ENCODE assay signal across 9 mouse cellular contexts in the genomic region with DNA sequence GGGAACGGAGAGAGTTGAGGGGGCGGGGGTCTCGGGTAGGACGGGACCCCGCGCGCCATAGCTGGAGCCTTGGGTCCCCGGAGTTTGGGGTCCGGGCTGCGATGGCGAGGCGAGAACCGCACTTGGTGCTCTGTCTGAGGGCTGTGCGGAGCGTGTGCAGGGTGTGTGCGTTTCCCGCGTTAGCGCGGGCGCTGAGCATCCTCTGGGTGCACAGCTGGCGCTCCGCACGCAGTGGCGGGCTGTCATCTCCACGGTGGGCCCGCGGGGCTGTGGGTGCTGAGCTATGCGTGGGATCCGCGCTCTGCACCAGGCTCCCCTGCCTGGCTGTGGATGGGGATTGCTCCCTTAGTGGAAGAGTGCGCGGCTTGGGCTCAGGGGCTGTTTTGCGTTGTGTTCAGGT. TPM values are rescaled to one million over a fixed set of nuclear protein-coding genes. Genes with fewer than 3 reads are reported as not detected.
DNase-seq lines count a peak whose midpoint lies in the region; ATAC-seq and TF ChIP-seq lines count a peak whose summit lies in the region.
"Had no signal": no experiment of that assay in that cellular context is flagged by ENCODE, and none has a peak within 500 bp of the region (broad histone marks: within the 10 kb centered on the region; RNA-seq: fewer than 3 reads in every experiment).

No protein-coding gene starts in this region.

- WGBS in neural tube, embryonic 11.5 days, result 2% methylated on average over 33 of the region's 34 CpGs
- 2% methylated on average over 32 of the region's 34 CpGs for WGBS in limb, embryonic 14.5 days
- WGBS in stomach, postnatal 0 days, result 2% methylated on average over 34 of the region's 34 CpGs

- no peak for TF ChIP-seq POLR2A in limb, embryonic 14.5 days (IDR thresholded peaks at IDR 0.05; ENCODE audit: borderline replicate concordance, extremely low read depth, insufficient read depth, insufficient read length)

- intact Hi-C loops in gastrocnemius, adult 2 months (cut with DNase I), result no loop called here

- no peak overlapping the region; the same call in 1 of the 2 replicates for H3K9ac ChIP-seq in neural tube, embryonic 11.5 days (ENCODE audit: low read length)
- peak overlapping the region; percentile 28; the same call in 1 of the 2 replicates for H3K9ac ChIP-seq in limb, embryonic 14.5 days (ENCODE audit: low read depth, low read length, severe bottlenecking)
- H3K9ac ChIP-seq in stomach, postnatal 0 days (ENCODE audit: low read length), result no peak overlapping the region

- peaks cover 72% of the 10 kb centered on the region for H3K27me3 ChIP-seq in neural tube, embryonic 11.5 days (ENCODE audit: control insufficient read depth, insufficient read depth, low read length)
- H3K27me3 ChIP-seq in limb, embryonic 14.5 days (ENCODE audit: control insufficient read depth, insufficient read depth, low read length), result peaks cover 58% of the 10 kb centered on the region
- H3K27me3 ChIP-seq in stomach, postnatal 0 days (ENCODE audit: control insufficient read depth, insufficient read depth, low read length), result peaks cover 17% of the 10 kb centered on the region

- no peak for TF ChIP-seq EP300 in stomach, postnatal 0 days (optimal IDR thresholded peaks at IDR 0.05)

- H3K36me3 ChIP-seq in neural tube, embryonic 11.5 days (ENCODE audit: control insufficient read depth, insufficient read depth, low read length), result no peaks in the 10 kb centered on the region
- H3K36me3 ChIP-seq in limb, embryonic 14.5 days (ENCODE audit: control insufficient read depth, insufficient read depth, low read length), result no peaks in the 10 kb centered on the region
- H3K36me3 ChIP-seq in stomach, postnatal 0 days (ENCODE audit: control insufficient read depth, insufficient read depth, low read length), result no peaks in the 10 kb centered on the region

- H3K4me1 ChIP-seq in neural tube, embryonic 11.5 days (ENCODE audit: control insufficient read depth, insufficient read depth, low read length), result 0 out of 2 replicates have a peak, but pooled peaks cover 3% of the 10 kb centered on the region
- H3K4me1 ChIP-seq in limb, embryonic 14.5 days (ENCODE audit: control insufficient read depth, insufficient read depth, low read length), result peaks cover 15% of the 10 kb centered on the region
- H3K4me1 ChIP-seq in stomach, postnatal 0 days (replicated peaks; ENCODE audit: control insufficient read depth, insufficient read depth), result no peaks in the 10 kb centered on the region

- peak overlapping the region; percentile 44 for H3K4me3 ChIP-seq in gastrocnemius, adult 2 months
- H3K4me3 ChIP-seq in neural tube, embryonic 11.5 days (ENCODE audit: low read depth, low read length), result peak overlapping the region; percentile 13; the same call in 1 of the 2 replicates
- peak overlapping the region; percentile 43 for H3K4me3 ChIP-seq in limb, embryonic 14.5 days (replicated peaks; ENCODE audit: low read length)
- peak overlapping the region; percentile 21 for H3K4me3 ChIP-seq in stomach, postnatal 0 days (ENCODE audit: low read depth, low read length)

- no peak for ATAC-seq in neural tube, embryonic 11.5 days (ENCODE audit: insufficient read depth, low FRiP score, low TSS enrichment)
- no peak for ATAC-seq in limb, embryonic 14.5 days (ENCODE audit: low FRiP score, low read depth)
- no peak for ATAC-seq in stomach, postnatal 0 days (ENCODE audit: low FRiP score, low TSS enrichment)

- DNase-seq in gastrocnemius, adult 2 months, result no peak
- DNase-seq in gastrocnemius, postnatal 4 days (ENCODE audit: low spot score in 2 of 2), result no peak
- no peak for DNase-seq in neural tube, embryonic 11.5 days (ENCODE audit: low spot score)
- no peak for DNase-seq in neural tube, embryonic 10.5 days (ENCODE audit: extremely low spot score, low spot score)
- DNase-seq in limb, embryonic 14.5 days (ENCODE audit: low spot score), result no peak
- DNase-seq in stomach, postnatal 0 days (ENCODE audit: low spot score), result no peak
- no peak for DNase-seq in layer of hippocampus, postnatal 10 days (ENCODE audit: low spot score in 2 of 2)
- no peak for DNase-seq in c-Kit-positive CD71-positive TER-119-positive erythroid progenitor cells, embryonic 14.5 days (ENCODE audit: low spot score)
- DNase-seq: lung, adult 2 months had no signal

- H3K9me3 ChIP-seq in neural tube, embryonic 11.5 days (ENCODE audit: control insufficient read depth, low read length), result no peaks in the 10 kb centered on the region
- no peaks in the 10 kb centered on the region for H3K9me3 ChIP-seq in limb, embryonic 14.5 days (ENCODE audit: control insufficient read depth, low read length)
- no peaks in the 10 kb centered on the region for H3K9me3 ChIP-seq in stomach, postnatal 0 days (ENCODE audit: control insufficient read depth, low read length)

- no peak overlapping the region for H3K27ac ChIP-seq in gastrocnemius, adult 2 months
- no peak overlapping the region for H3K27ac ChIP-seq in neural tube, embryonic 11.5 days (ENCODE audit: low read depth, low read length)
- H3K27ac ChIP-seq in limb, embryonic 14.5 days (replicated peaks; ENCODE audit: low read depth, low read length), result no peak overlapping the region
- no peak overlapping the region for H3K27ac ChIP-seq in stomach, postnatal 0 days (replicated peaks)

- peak overlapping the region; percentile 24 for H3K4me2 ChIP-seq in neural tube, embryonic 11.5 days (ENCODE audit: low read depth)
- peak overlapping the region; percentile 63 for H3K4me2 ChIP-seq in limb, embryonic 14.5 days (replicated peaks; ENCODE audit: low read depth, low read length, severe bottlenecking)
- peak overlapping the region; percentile 42 for H3K4me2 ChIP-seq in stomach, postnatal 0 days (replicated peaks; ENCODE audit: low read depth)

- no peak for TF ChIP-seq CTCF in gastrocnemius, adult 2 months (IDR thresholded peaks at IDR 0.05)
- TF ChIP-seq CTCF in stomach, postnatal 0 days (IDR thresholded peaks at IDR 0.05; ENCODE audit: low read depth), result no peak

RNA-seq across cellular contexts. Expression of a gene that starts 0.5 kb away (rescaled TPM):
- total RNA-seq in gastrocnemius, adult 2 months (2021), result under 1 TPM; 0.10 to 0.45 TPM
- total RNA-seq in gastrocnemius, postnatal 4 days (2021), result under 1 TPM in 1 of 2 experiments, not detected in 1; 0.34 TPM
- 0.17 TPM in 1 of 2 replicates, not detected in the other for polyA plus RNA-seq in neural tube, embryonic 11.5 days (2014; fragmentation: Nextera tagmentation; extraction: Ambion mirVana)
- 1.8 and 1.9 TPM in 2 replicates for polyA plus RNA-seq in limb, embryonic 14.5 days (2012; rRNA removed)
- 0.48 and 0.88 TPM in 2 replicates for polyA plus RNA-seq in limb, embryonic 14.5 days (2014; fragmentation: Nextera tagmentation; extraction: Ambion mirVana)
- polyA plus RNA-seq in stomach, postnatal 0 days (2015; fragmentation: Nextera tagmentation; extraction: Ambion mirVana), result 0.07 TPM in 2 replicates
- total RNA-seq in layer of hippocampus, postnatal 10 days (2021), result 1 to 10 TPM; 1.7 to 3.8 TPM

RNA-seq across cellular contexts. Expression of a gene that starts 8.5 kb away (rescaled TPM):
- total RNA-seq in gastrocnemius, adult 2 months (2021), result 10 to 100 TPM; 26.2 to 43.3 TPM
- total RNA-seq in gastrocnemius, postnatal 4 days (2021), result 10 to 100 TPM; 15.5 to 16.5 TPM
- 0.17 and 0.27 TPM in 2 replicates for polyA plus RNA-seq in neural tube, embryonic 11.5 days (2014; fragmentation: Nextera tagmentation; extraction: Ambion mirVana)
- 16.5 and 21.9 TPM in 2 replicates for polyA plus RNA-seq in limb, embryonic 14.5 days (2012; rRNA removed)
- 6.5 and 6.7 TPM in 2 replicates for polyA plus RNA-seq in limb, embryonic 14.5 days (2014; fragmentation: Nextera tagmentation; extraction: Ambion mirVana)
- polyA plus RNA-seq in stomach, postnatal 0 days (2015; fragmentation: Nextera tagmentation; extraction: Ambion mirVana), result 12.2 and 12.8 TPM in 2 replicates
- 1 to 10 TPM in 1 of 2 experiments, under 1 TPM in 1; 0.75 to 1.2 TPM for total RNA-seq in layer of hippocampus, postnatal 10 days (2021)

RNA-seq across cellular contexts. Expression of a gene that starts 27.0 kb away (rescaled TPM):
- 1 to 10 TPM; 1.5 to 2.5 TPM for total RNA-seq in gastrocnemius, adult 2 months (2021)
- total RNA-seq in gastrocnemius, postnatal 4 days (2021), result 1 to 10 TPM; 2.7 to 4.1 TPM
- polyA plus RNA-seq in neural tube, embryonic 11.5 days (2014; fragmentation: Nextera tagmentation; extraction: Ambion mirVana), result 4.2 and 5.5 TPM in 2 replicates
- polyA plus RNA-seq in limb, embryonic 14.5 days (2012; rRNA removed), result 3.9 TPM in 2 replicates
- polyA plus RNA-seq in limb, embryonic 14.5 days (2014; fragmentation: Nextera tagmentation; extraction: Ambion mirVana), result 9.9 and 10.5 TPM in 2 replicates
- polyA plus RNA-seq in stomach, postnatal 0 days (2015; fragmentation: Nextera tagmentation; extraction: Ambion mirVana), result 13.5 and 17.6 TPM in 2 replicates
- total RNA-seq in layer of hippocampus, postnatal 10 days (2021), result 10 to 100 TPM; 10.3 to 11.6 TPM

RNA-seq across cellular contexts. Expression of a gene that starts 27.4 kb away (rescaled TPM):
- total RNA-seq in gastrocnemius, adult 2 months (2021), result 1 to 10 TPM in 1 of 2 experiments, under 1 TPM in 1; 0.84 to 1.0 TPM
- 1 to 10 TPM; 1.0 to 1.5 TPM for total RNA-seq in gastrocnemius, postnatal 4 days (2021)
- 2.0 and 2.4 TPM in 2 replicates for polyA plus RNA-seq in neural tube, embryonic 11.5 days (2014; fragmentation: Nextera tagmentation; extraction: Ambion mirVana)
- polyA plus RNA-seq in limb, embryonic 14.5 days (2012; rRNA removed), result 7.8 and 10.7 TPM in 2 replicates
- polyA plus RNA-seq in limb, embryonic 14.5 days (2014; fragmentation: Nextera tagmentation; extraction: Ambion mirVana), result 4.2 and 5.9 TPM in 2 replicates
- polyA plus RNA-seq in stomach, postnatal 0 days (2015; fragmentation: Nextera tagmentation; extraction: Ambion mirVana), result 2.2 and 2.3 TPM in 2 replicates
- 1 to 10 TPM; 7.1 to 8.0 TPM for total RNA-seq in layer of hippocampus, postnatal 10 days (2021)

RNA-seq across cellular contexts. Expression of a gene that starts 30.7 kb away (rescaled TPM):
- 1 to 10 TPM; 4.7 to 5.1 TPM for total RNA-seq in gastrocnemius, adult 2 months (2021)
- 10 to 100 TPM; 17.8 to 18.9 TPM for total RNA-seq in gastrocnemius, postnatal 4 days (2021)
- polyA plus RNA-seq in neural tube, embryonic 11.5 days (2014; fragmentation: Nextera tagmentation; extraction: Ambion mirVana), result 12.6 and 15.5 TPM in 2 replicates
- 44.0 and 60.0 TPM in 2 replicates for polyA plus RNA-seq in limb, embryonic 14.5 days (2012; rRNA removed)
- 8.2 and 9.0 TPM in 2 replicates for polyA plus RNA-seq in limb, embryonic 14.5 days (2014; fragmentation: Nextera tagmentation; extraction: Ambion mirVana)
- polyA plus RNA-seq in stomach, postnatal 0 days (2015; fragmentation: Nextera tagmentation; extraction: Ambion mirVana), result 4.1 and 4.5 TPM in 2 replicates
- total RNA-seq in layer of hippocampus, postnatal 10 days (2021), result 10 to 100 TPM; 33.6 to 36.6 TPM

Comparison
In these comparisons a context has a peak if more than half of its experiments do, and no peak if none do; other contexts are left out.
1. RNA of a gene that starts 8.5 kb away (total RNA-seq): 26.2 to 43.3 TPM in gastrocnemius, adult 2 months and 15.5 to 16.5 TPM in gastrocnemius, postnatal 4 days; 0.75 to 1.2 TPM in layer of hippocampus, postnatal 10 days; every median in the first group is over 4 times any median in the second.
2. Peak in every context shown above with its lines, with median percentiles within 50 percentile points of each other: H3K4me3 ChIP-seq and H3K4me2 ChIP-seq.